Mouse (Mus musculus): ENCODE results near the gene Tagln2. TPM values are rescaled to one million over a fixed set of nuclear protein-coding genes. Genes with fewer than 3 reads are reported as not detected.

The Tagln2 gene
- polyA plus RNA-seq (2014; fragmentation: Illumina TruSeq; extraction: RNeasy Lipid Tissue Mini Kit (QIAGEN cat#74804); ENCODE audit: low read depth, low replicate concordance): 1.6 TPM

GRCm38 (mm10) chr1:172499765-172500441 is at the start of gene Tagln2:
Gene Tagln2, plus strand, starts transcription at chr1:172500047.

GRCm38 (mm10) chr1:172475054-172475741 is 24.6 kb upstream of the Tagln2 start, which contains the start of gene Slamf9:
Gene Slamf9, plus strand, starts transcription at chr1:172475358.

GRCm38 (mm10) chr1:172481540-172482280 is 18.1 kb upstream of the Tagln2 start, which contains the start of gene Igsf9:
Gene Igsf9, plus strand, starts transcription at chr1:172481788.

GRCm38 (mm10) chr1:172520576-172521440 is 21.0 kb downstream of the Tagln2 start, which contains the start of gene Cfap45:
Gene Cfap45, plus strand, starts transcription at chr1:172520801.

GRCm38 (mm10) chr1:172555638-172556037 is 55.8 kb downstream of the Tagln2 start, which contains the start of gene Vsig8:
Gene Vsig8, plus strand, starts transcription at chr1:172555938.

Other genes with a start within 250 kb of the Tagln2 start
- 286 TPM for gene Atp1a4, start 241.6 kb upstream of the Tagln2 start, polyA plus RNA-seq (2014; fragmentation: Illumina TruSeq; extraction: RNeasy Lipid Tissue Mini Kit (QIAGEN cat#74804); ENCODE audit: low read depth, low replicate concordance)
- 0.74 TPM for gene Igsf8, start 238.4 kb upstream of the Tagln2 start, polyA plus RNA-seq (2014; fragmentation: Illumina TruSeq; extraction: RNeasy Lipid Tissue Mini Kit (QIAGEN cat#74804); ENCODE audit: low read depth, low replicate concordance)
- 9.5 TPM for gene Atp1a2, start 202.0 kb upstream of the Tagln2 start, polyA plus RNA-seq (2014; fragmentation: Illumina TruSeq; extraction: RNeasy Lipid Tissue Mini Kit (QIAGEN cat#74804); ENCODE audit: low read depth, low replicate concordance)
- gene Kcnj9, start 170.7 kb upstream of the Tagln2 start, polyA plus RNA-seq (2014; fragmentation: Illumina TruSeq; extraction: RNeasy Lipid Tissue Mini Kit (QIAGEN cat#74804); ENCODE audit: low read depth, low replicate concordance): 8.4 TPM
- gene Kcnj10, start 158.8 kb upstream of the Tagln2 start, polyA plus RNA-seq (2014; fragmentation: Illumina TruSeq; extraction: RNeasy Lipid Tissue Mini Kit (QIAGEN cat#74804); ENCODE audit: low read depth, low replicate concordance): 0.10 TPM
- 6.7 TPM for gene Pigm, start 123.5 kb upstream of the Tagln2 start, polyA plus RNA-seq (2014; fragmentation: Illumina TruSeq; extraction: RNeasy Lipid Tissue Mini Kit (QIAGEN cat#74804); ENCODE audit: low read depth, low replicate concordance)
- 5.3 TPM for gene Slamf9, start 24.7 kb upstream of the Tagln2 start, polyA plus RNA-seq (2014; fragmentation: Illumina TruSeq; extraction: RNeasy Lipid Tissue Mini Kit (QIAGEN cat#74804); ENCODE audit: low read depth, low replicate concordance)
- 1.2 TPM for gene Igsf9, start 18.3 kb upstream of the Tagln2 start, polyA plus RNA-seq (2014; fragmentation: Illumina TruSeq; extraction: RNeasy Lipid Tissue Mini Kit (QIAGEN cat#74804); ENCODE audit: low read depth, low replicate concordance)
- gene Cfap45, start 20.8 kb downstream of the Tagln2 start, polyA plus RNA-seq (2014; fragmentation: Illumina TruSeq; extraction: RNeasy Lipid Tissue Mini Kit (QIAGEN cat#74804); ENCODE audit: low read depth, low replicate concordance): 213 TPM
- 0.11 TPM for gene Vsig8, start 55.9 kb downstream of the Tagln2 start, polyA plus RNA-seq (2014; fragmentation: Illumina TruSeq; extraction: RNeasy Lipid Tissue Mini Kit (QIAGEN cat#74804); ENCODE audit: low read depth, low replicate concordance)
- gene Slamf8, start 90.5 kb downstream of the Tagln2 start, polyA plus RNA-seq (2014; fragmentation: Illumina TruSeq; extraction: RNeasy Lipid Tissue Mini Kit (QIAGEN cat#74804); ENCODE audit: low read depth, low replicate concordance): not detected
- not detected for gene Fcrl6, start 102.5 kb downstream of the Tagln2 start, polyA plus RNA-seq (2014; fragmentation: Illumina TruSeq; extraction: RNeasy Lipid Tissue Mini Kit (QIAGEN cat#74804); ENCODE audit: low read depth, low replicate concordance)
- gene Dusp23, start 132.9 kb downstream of the Tagln2 start, polyA plus RNA-seq (2014; fragmentation: Illumina TruSeq; extraction: RNeasy Lipid Tissue Mini Kit (QIAGEN cat#74804); ENCODE audit: low read depth, low replicate concordance): 1.2 TPM
- gene Crp, start 198.0 kb downstream of the Tagln2 start, polyA plus RNA-seq (2014; fragmentation: Illumina TruSeq; extraction: RNeasy Lipid Tissue Mini Kit (QIAGEN cat#74804); ENCODE audit: low read depth, low replicate concordance): 1.0 TPM

Measured in testis, adult 10 weeks (tissue).